Mouse (Mus musculus) kidney, adult 2 months (tissue): ENCODE measurements at regions not wholly inside any gene's neighbourhood (a gene's known extent, or its start where the extent isn't known, plus 50 kb on each side); places are given as distances from the start of the nearest gene placed in this dataset.

ENCODE experiments used
- CTCF ChIP-seq: fragments of 200-500 bp; conservative IDR thresholded peaks from 2 replicates; pipeline ENCODE4 v1.5.1; 2011; ENCODE audit warnings: low read depth, mild to moderate bottlenecking, control low read depth, low read length, moderate library complexity, mixed read lengths; ENCODE audit not compliant: insufficient read depth, insufficient read length
- POLR2A ChIP-seq: fragments of 200-500 bp; IDR thresholded peaks from one replicate; pipeline ENCODE4 v1.6.1; 2011; ENCODE audit warnings: low read depth, low read length, control low read depth

- TF ChIP-seq CTCF, result no peak
- no peak for TF ChIP-seq POLR2A
These were observed 209.7 kb upstream of the Etaa1 start for GRCm38 (mm10) chr11:18163156-18164024.
